Mouse (Mus musculus) right cerebral cortex, adult 2 months (tissue): ENCODE data around the gene Epb41l4b.
A peak's percentile ranks its signal among the peaks of the same experiment; 100 is the strongest.

Source experiments
- DNase-seq, 2 experiments: peaks; one replicate each; pipeline ENCODE4 v3.0.0; 2021 to 2022; ENCODE audit warnings: low spot score in 2 of 2

The Epb41l4b gene

DNA sequence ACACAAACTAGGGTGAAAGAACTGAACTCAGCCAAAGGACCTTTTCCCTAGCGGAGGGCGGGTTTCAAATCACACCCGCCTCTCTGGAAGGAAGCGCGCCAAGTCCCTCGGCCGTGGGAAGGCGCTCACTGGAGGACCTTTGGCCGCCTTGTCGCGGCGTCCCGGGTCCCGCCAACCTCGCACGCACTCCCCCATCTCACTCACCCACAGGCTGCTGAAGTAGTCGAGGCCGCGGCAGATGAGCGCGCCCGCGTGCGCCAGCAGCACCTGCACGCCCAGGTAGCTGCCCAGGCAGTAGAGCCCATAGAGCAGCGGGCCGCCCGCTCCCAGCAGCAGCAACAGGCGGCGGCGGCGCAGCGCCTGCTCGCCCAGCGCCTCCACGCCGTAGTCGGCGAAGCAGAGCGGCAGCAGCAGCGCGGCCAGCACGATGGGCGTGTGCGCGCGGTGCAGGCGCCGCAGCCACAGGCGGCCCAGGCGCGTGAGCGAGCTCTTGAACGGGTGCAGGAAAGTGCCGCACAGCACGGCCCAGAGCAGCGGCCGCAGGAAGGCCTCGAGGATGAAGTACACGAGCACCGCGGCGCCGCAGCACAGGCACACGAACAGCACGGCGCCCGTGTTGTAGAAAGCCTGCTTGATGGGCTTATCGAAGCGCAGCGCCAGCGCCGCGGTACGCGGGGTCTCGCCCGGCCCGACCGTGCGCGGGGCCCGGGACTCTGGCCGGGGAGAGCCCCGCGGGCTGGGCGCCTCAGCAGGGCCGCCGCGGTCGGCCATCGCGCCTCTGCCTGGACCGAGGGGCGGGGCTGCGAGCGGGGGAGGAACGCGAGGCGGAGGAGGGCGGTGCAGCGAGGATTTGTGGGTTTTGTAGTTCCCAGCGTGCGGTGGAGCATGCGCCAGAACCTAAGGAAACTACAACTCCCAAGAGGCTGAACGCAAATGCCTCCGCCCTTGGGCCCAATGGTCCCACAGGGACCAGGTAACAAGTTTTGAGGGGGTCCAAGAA is 196.3 kb downstream of the Epb41l4b start, which contains the start of gene Tmem245:
Gene Tmem245, minus strand, starts transcription at position 797 of the 1,000 bp plus-strand sequence.
- peak; percentile 91 to 92 for DNase-seq

DNA sequence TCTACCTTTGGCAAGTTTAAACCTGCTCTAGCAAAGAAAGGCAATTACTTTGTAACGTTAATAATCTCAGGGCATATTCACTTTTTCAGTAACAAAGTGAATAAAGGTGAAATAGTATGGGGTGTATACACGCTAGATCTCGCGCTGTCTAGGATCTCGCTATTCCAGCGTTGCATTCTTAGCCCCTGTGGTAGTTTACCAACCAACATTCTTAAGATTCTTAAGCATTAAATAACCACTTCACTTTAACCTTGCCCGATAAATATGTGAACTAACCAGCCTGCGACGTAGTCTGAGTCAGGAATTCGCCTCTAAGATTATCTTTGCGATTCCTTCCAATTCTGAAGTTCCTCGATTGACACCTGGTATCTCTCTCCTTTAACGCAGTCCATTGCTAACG is 197.1 kb downstream of the Epb41l4b start:
- DNase-seq = no peak

DNA sequence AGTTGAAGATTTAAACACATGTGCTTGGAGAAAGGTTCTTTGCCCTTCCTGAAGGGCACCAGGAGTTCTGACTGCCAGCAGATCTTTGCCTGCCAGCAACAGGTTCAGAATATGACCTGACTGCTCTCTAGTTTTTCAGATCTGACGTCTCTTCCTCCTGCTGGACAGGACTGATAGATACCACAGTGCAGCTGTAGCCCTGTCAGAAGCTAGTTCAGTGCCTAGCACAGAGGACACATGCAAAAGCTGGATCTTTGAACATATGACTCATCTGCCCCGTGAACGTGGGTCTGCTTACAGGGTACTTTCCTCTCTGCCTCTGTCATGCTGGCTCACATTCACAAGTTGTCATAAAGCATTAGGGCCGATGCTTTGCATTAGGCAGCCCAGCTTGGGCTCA is 199.0 kb downstream of the Epb41l4b start:
- no peak for DNase-seq

DNA sequence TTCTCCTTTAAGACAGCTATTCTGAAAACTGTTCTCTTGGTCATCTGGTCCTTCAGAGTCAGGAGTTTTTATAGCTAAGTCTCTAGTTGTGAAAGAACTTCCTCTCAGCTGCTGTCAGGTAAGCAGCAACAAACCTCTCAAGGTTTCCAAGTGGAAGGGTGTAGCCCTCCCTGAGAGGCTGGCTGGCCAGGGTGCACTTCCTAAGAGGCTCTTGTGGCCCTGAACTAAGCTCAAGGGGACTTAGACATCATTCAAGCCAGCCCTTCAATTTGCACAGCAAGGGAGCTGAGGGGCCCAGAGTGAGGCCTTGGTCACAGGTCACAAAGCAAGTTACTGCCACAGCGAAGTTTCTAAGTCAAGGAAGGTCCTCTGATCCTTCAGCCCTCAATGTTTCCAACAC is 200.0 kb downstream of the Epb41l4b start:
- no peak for DNase-seq

DNA sequence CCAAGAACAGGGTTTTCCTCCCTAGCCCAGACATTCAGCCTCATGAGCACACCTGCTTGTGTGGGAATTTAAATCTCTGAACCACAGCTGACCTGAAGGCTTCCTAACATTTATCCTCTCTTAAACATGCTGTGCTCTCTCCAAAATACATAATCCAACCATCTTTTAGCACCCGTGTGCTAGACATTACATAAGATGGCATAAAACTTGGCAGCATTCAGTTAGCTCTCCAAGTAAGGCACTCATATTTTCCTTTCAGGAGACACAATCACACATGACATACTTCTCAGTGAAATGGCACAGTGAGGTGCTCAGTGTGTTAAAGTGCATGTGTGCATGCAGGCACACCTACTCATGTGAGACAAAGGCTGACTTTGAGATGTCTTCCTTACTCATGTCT is 200.7 kb downstream of the Epb41l4b start:
- DNase-seq = no peak
